Mouse (Mus musculus): Measurements from ENCODE around the gene Sgk1. TPM values are rescaled to one million over a fixed set of nuclear protein-coding genes. Genes with fewer than 3 reads are reported as not detected.
"Not testable (repeated sequence)": the region's sequence is repeated elsewhere in the genome, so short reads cannot be mapped to it uniquely, and the experiment has no call there.

The Sgk1 gene
- polyA plus RNA-seq, 1 experiment from 2014 or later, result 32.6 TPM

DNA sequence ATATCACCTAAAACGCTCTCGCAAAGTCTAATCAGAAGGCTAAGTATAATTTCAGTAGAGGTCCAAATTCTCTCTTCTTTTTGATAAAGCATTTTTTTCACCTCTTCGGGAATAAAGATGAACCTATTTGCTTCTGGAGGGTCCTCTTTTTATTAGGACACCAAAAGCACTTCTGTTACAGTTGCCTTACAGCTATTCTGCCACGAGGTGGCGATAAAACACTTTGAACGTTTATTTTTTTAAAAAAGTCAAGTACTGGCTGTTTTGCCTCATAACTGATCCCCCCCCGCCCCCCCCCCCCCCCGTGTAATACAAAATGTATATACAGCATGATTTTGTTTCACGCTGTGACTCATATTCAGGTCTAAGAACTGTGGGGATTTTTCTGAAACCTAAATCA is 152.3 kb downstream of the Sgk1 start:
- H3K4me3 ChIP-seq (ENCODE audit: low read depth, low read length), result no peak overlapping the region
- WGBS, result 10% methylated on average over 9 of the region's 9 CpGs
- DNase-seq, result peak; percentile 79
- H3K27ac ChIP-seq (ENCODE audit: low read depth), result no peak overlapping the region
- no peak for ATAC-seq (ENCODE audit: insufficient read depth)
- H3K9me3 ChIP-seq (ENCODE audit: low read depth, low read length), result no peaks in the 10 kb centered on the region
- H3K4me2 ChIP-seq, result no peak overlapping the region
- H3K27me3 ChIP-seq (ENCODE audit: insufficient read depth, low read length), result no peaks in the 10 kb centered on the region
- peak; percentile 48 for TF ChIP-seq CTCF (IDR thresholded peaks at IDR 0.05; ENCODE audit: low read depth)
- H3K4me1 ChIP-seq (ENCODE audit: insufficient read depth), result no peaks in the 10 kb centered on the region
- no peaks in the 10 kb centered on the region for H3K36me3 ChIP-seq (ENCODE audit: insufficient read depth)
- no peak overlapping the region for H3K9ac ChIP-seq

DNA sequence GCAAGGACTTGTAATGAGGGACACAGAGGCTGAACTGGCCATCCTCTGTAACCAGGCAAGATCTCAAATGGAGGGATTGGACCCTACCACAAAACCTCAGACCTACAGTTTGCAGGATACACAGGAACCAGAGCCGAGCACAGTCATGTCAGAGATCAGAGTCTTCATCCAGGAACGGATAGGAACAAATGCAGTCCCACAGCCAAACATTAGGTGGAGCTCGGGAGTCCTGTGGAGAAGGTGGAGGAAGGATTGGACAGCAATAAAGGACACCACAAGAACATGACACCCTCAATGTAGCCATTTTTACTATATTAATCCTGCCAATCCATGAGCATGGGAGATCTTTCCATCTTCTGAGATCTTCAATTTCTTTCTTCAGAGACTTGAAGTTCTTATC is 154.3 kb downstream of the Sgk1 start:
- H3K4me3 ChIP-seq (ENCODE audit: low read depth, low read length); H3K9ac ChIP-seq; H3K4me1 ChIP-seq (ENCODE audit: insufficient read depth); H3K9me3 ChIP-seq (ENCODE audit: low read depth, low read length); H3K27me3 ChIP-seq (ENCODE audit: insufficient read depth, low read length); ATAC-seq (ENCODE audit: insufficient read depth); H3K4me2 ChIP-seq; H3K36me3 ChIP-seq (ENCODE audit: insufficient read depth); H3K27ac ChIP-seq (ENCODE audit: low read depth): not testable (repeated sequence)
- WGBS, result 7% methylated on average over 3 of the region's 3 CpGs
- peak; percentile 77 for DNase-seq
- peak; percentile 73 for TF ChIP-seq CTCF (IDR thresholded peaks at IDR 0.05; ENCODE audit: low read depth)

Other genes starting within 250 kb of the Sgk1 start
- gene 4930444G20Rik, start 185.9 kb downstream of the Sgk1 start, polyA plus RNA-seq (2014; fragmentation: Nextera tagmentation; extraction: Ambion mirVana), result not detected in 2 replicates